Mouse (Mus musculus): ENCODE measurements around the gene Vmn1r228.

Vmn1r228 gene

GRCm38 (mm10) chr17:20786057-20786456 is at the start of gene Vmn1r228:
Vmn1r228 (minus strand) TSS chr17:20786157.
- no peak for DNase-seq

GRCm38 (mm10) chr17:20811255-20811654 is 25.3 kb upstream of the Vmn1r228 start, which contains the start of gene Vmn1r229:
Vmn1r229 (plus strand) TSS chr17:20811555.
- DNase-seq: no peak

GRCm38 (mm10) chr17:20729543-20729942 is 56.4 kb downstream of the Vmn1r228 start, which contains the start of gene Vmn1r227:
Vmn1r227 (plus strand) TSS chr17:20729843.
- DNase-seq: no peak
